Mouse (Mus musculus): ENCODE results near the gene Themis.

DNA sequence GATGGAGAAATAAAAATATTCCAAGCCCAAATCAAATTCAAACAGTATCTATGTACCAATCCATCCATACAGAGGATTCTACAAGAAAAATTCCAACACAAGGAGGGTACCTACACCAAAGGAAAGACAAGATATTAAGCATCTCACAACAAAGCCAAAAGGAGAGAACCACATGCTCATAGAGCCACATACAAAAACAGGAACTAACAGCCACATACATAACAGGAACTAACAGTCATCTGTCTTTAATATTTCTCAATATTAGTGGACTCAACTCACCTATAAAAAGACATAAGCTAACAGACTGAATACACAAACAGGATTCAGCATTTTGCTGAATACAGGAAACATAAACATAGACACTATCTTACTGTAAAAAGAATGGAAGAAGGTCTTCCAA is 78.3 kb downstream of the Themis start:
- TF ChIP-seq POLR2A (IDR thresholded peaks at IDR 0.05; ENCODE audit: low read depth, low read length) (no peak), CTCF (IDR thresholded peaks at IDR 0.05; ENCODE audit: extremely low read depth, insufficient read depth, insufficient read length, insufficient replicate concordance) (no peak)

Measured in spleen, adult 2 months (tissue).